Mouse (Mus musculus) forebrain, postnatal 0 days (tissue): ENCODE data around the gene Ogfod2. TPM values are rescaled to one million over a fixed set of nuclear protein-coding genes. Genes with fewer than 3 reads are reported as not detected.

Experiments
- ATAC-seq: fragments of 200-750 bp; cut with Nextera tagmentation; 2 replicates; pipeline ENCODE4 v1.8.0; 2017; ENCODE audit warnings: mild to moderate bottlenecking, moderate library complexity
- DNase-seq: peaks from one replicate; pipeline ENCODE4 v3.0.0-alpha.2; 2015
- H3K27ac ChIP-seq: fragments of 300-500 bp; sonication (generic); 2 replicates; pipeline ENCODE4 v1.5.1; 2014; ENCODE audit warnings: low read depth, mild to moderate bottlenecking, antibody characterized with exemption, low read length, moderate library complexity, mixed read lengths
- H3K27me3 ChIP-seq: fragments of 300-500 bp; sonication (generic); 2 replicates; pipeline ENCODE4 v1.6.1; 2014; ENCODE audit warnings: mild to moderate bottlenecking, low read length, mixed read lengths; ENCODE audit not compliant: insufficient read depth
- H3K36me3 ChIP-seq: fragments of 300-500 bp; sonication (generic); 2 replicates; pipeline ENCODE4 v1.6.1; 2014; ENCODE audit warnings: mild to moderate bottlenecking, moderate library complexity; ENCODE audit not compliant: insufficient read depth
- H3K4me1 ChIP-seq: fragments of 300-500 bp; sonication (generic); 2 replicates; pipeline ENCODE4 v1.6.1; 2014; ENCODE audit warnings: antibody characterized with exemption; ENCODE audit not compliant: insufficient read depth
- H3K4me2 ChIP-seq: fragments of 300-500 bp; sonication (generic); 2 replicates; pipeline ENCODE4 v1.6.1; 2014; ENCODE audit warnings: low read depth, mild to moderate bottlenecking, moderate library complexity
- H3K4me3 ChIP-seq: fragments of 300-500 bp; sonication (generic); 2 replicates; pipeline ENCODE4 v1.5.1; 2014; ENCODE audit warnings: low read depth, low read length, mixed read lengths
- H3K9ac ChIP-seq: fragments of 300-500 bp; sonication (generic); 2 replicates; pipeline ENCODE4 v1.6.1; 2014; ENCODE audit warnings: mild to moderate bottlenecking
- H3K9me3 ChIP-seq: fragments of 300-500 bp; sonication (generic); 2 replicates; pipeline ENCODE4 v1.6.1; 2016; ENCODE audit warnings: low read length
- CTCF ChIP-seq: sonication (generic); IDR thresholded peaks from 2 replicates; pipeline ENCODE4 v1.5.1; 2016; ENCODE audit warnings: antibody characterized with exemption, control low read depth, low read depth
- WGBS: fragments of 180-500 bp; shearing (Covaris S2); extraction: QIAGEN DNeasy Blood & Tissue Kit; methylation state at CpG from one replicate; pipeline ENCODE4 v1.1.7; 2014; 5-methylcytosine and 5-hydroxymethylcytosine counted together
- polyA plus RNA-seq: library from polyadenylated mRNA; unstranded; fragments of >200 nt; fragmentation: Nextera tagmentation; extraction: Ambion mirVana; gene quantifications from 2 replicates; pipeline ENCODE4 v1.2.1, GENCODE M21; 2015
- total RNA-seq: library from RNA; depleted of rRNA; stranded (reverse); fragments of >200 nt; gene quantifications from 2 replicates; pipeline ENCODE4 v1.2.3, GENCODE M21; 2014

Ogfod2 gene
- total and polyA plus RNA-seq, 2 experiments from 2014 or later = 40.7 to 56.0 TPM

GRCm38 (mm10) chr5:124095077-124095581, 17.0 kb upstream of the Ogfod2 start:
- DNase-seq (no peak), ATAC-seq (peak; percentile 66)
- no peaks in the 10 kb centered on the region for H3K4me1 ChIP-seq

GRCm38 (mm10) chr5:124095596-124096232, 16.4 kb upstream of the Ogfod2 start, which contains the start of gene Abcb9:
Gene Abcb9 (minus strand): TSS chr5:124095798.
- Histone ChIP-seq H3K4me2 (peak within 1 kb of the TSS; percentile 63), H3K4me1 (no peaks in the 10 kb centered on the region), H3K4me3 (peak within 1 kb of the TSS; percentile 48), H3K9ac (peak within 1 kb of the TSS; percentile 63), H3K9me3 (0 out of 2 replicates have a peak, but pooled peaks cover 3% of the 10 kb centered on the region), H3K27ac (no peak within 1 kb of the TSS), H3K27me3 (no peaks in the 10 kb centered on the region), H3K36me3 (no peaks in the 10 kb centered on the region)
- no peak for TF ChIP-seq CTCF
- ATAC-seq (peak; percentile 82), DNase-seq (peak; percentile 89)
- WGBS = 3% methylated on average over 42 of the region's 42 CpGs

More at GRCm38 (mm10) chr5:124095077-124095581, 17.0 kb upstream of the Ogfod2 start:
- TF ChIP-seq CTCF = no peak
- H3K27me3 ChIP-seq = no peaks in the 10 kb centered on the region
- H3K4me2 ChIP-seq = peak overlapping the region; percentile 63
- 14% methylated on average over 19 of the region's 19 CpGs for WGBS
- no peaks in the 10 kb centered on the region for H3K36me3 ChIP-seq
- H3K27ac ChIP-seq = no peak overlapping the region
- peak overlapping the region; percentile 48 for H3K4me3 ChIP-seq
- H3K9me3 ChIP-seq = 0 out of 2 replicates have a peak, but pooled peaks cover 3% of the 10 kb centered on the region
- H3K9ac ChIP-seq = peak overlapping the region; percentile 63

GRCm38 (mm10) chr5:124098923-124099322, 13.2 kb upstream of the Ogfod2 start:
- H3K36me3 ChIP-seq = no peaks in the 10 kb centered on the region
- no peak for ATAC-seq
- H3K4me3 ChIP-seq = no peak overlapping the region
- 86% methylated on average over 2 of the region's 2 CpGs for WGBS
- no peak for TF ChIP-seq CTCF
- H3K4me1 ChIP-seq = no peaks in the 10 kb centered on the region
- H3K9ac ChIP-seq = no peak overlapping the region
- H3K27ac ChIP-seq = no peak overlapping the region
- no peak for DNase-seq
- H3K9me3 ChIP-seq = 0 out of 2 replicates have a peak, but pooled peaks cover 3% of the 10 kb centered on the region
- no peak overlapping the region for H3K4me2 ChIP-seq
- H3K27me3 ChIP-seq = no peaks in the 10 kb centered on the region

GRCm38 (mm10) chr5:124100128-124101044, 11.7 kb upstream of the Ogfod2 start:
- H3K27ac ChIP-seq = no peak overlapping the region
- WGBS = 92% methylated on average over 11 of the region's 11 CpGs
- no peaks in the 10 kb centered on the region for H3K36me3 ChIP-seq
- no peaks in the 10 kb centered on the region for H3K27me3 ChIP-seq
- no peak overlapping the region for H3K9ac ChIP-seq
- ATAC-seq (no peak), DNase-seq (no peak)
- H3K4me2 ChIP-seq = no peak overlapping the region
- no peaks in the 10 kb centered on the region for H3K4me1 ChIP-seq
- TF ChIP-seq CTCF = no peak
- H3K4me3 ChIP-seq = no peak overlapping the region
- 0 out of 2 replicates have a peak, but pooled peaks cover 3% of the 10 kb centered on the region for H3K9me3 ChIP-seq

- TF ChIP-seq CTCF = no peak
These were observed 9.8 kb upstream of the Ogfod2 start for GRCm38 (mm10) chr5:124102326-124102725.

GRCm38 (mm10) chr5:124103020-124103419, 9.1 kb upstream of the Ogfod2 start:
- ATAC-seq = no peak
- WGBS = 89% methylated on average over 3 of the region's 3 CpGs
- H3K4me1 ChIP-seq = no peaks in the 10 kb centered on the region

More at GRCm38 (mm10) chr5:124102326-124102725, 9.8 kb upstream of the Ogfod2 start:
- Histone ChIP-seq H3K36me3 (no peaks in the 10 kb centered on the region), H3K4me3 (no peak overlapping the region), H3K9me3 (0 out of 2 replicates have a peak, but pooled peaks cover 3% of the 10 kb centered on the region), H3K4me1 (no peaks in the 10 kb centered on the region), H3K27me3 (no peaks in the 10 kb centered on the region), H3K27ac (no peak overlapping the region), H3K9ac (no peak overlapping the region), H3K4me2 (no peak overlapping the region)
- ATAC-seq (no peak), DNase-seq (no peak)
- 81% methylated on average over 6 of the region's 6 CpGs for WGBS

More at GRCm38 (mm10) chr5:124103020-124103419, 9.1 kb upstream of the Ogfod2 start:
- no peak for TF ChIP-seq CTCF
- Histone ChIP-seq H3K9me3 (0 out of 2 replicates have a peak, but pooled peaks cover 3% of the 10 kb centered on the region), H3K4me2 (no peak overlapping the region), H3K27me3 (no peaks in the 10 kb centered on the region), H3K9ac (no peak overlapping the region), H3K27ac (no peak overlapping the region), H3K36me3 (no peaks in the 10 kb centered on the region), H3K4me3 (no peak overlapping the region)
- no peak for DNase-seq
